Mouse (Mus musculus): Measurements from ENCODE around the gene Usp15.

Gene Usp15

DNA sequence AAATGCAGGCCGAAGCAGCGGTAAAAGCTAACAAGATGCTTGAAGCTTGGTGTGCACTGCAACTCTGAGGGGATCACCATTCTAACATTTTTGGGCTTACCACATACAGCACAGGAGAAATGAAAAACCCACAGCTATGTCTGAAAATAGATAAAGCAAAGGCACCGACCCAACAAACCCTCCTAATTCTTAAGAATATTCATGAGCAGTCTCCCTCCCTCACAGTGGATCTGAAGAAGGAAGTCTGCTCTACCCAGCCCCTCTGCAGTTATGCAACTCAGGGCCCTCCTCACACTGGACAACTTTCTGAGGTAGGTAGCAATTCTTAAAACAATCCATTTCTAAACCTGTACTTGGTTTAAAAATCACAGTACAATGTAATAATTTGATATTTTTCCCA, 14.4 kb downstream of the Usp15 start:
- no peak for DNase-seq (ENCODE audit: extremely low read depth, low read depth)

DNA sequence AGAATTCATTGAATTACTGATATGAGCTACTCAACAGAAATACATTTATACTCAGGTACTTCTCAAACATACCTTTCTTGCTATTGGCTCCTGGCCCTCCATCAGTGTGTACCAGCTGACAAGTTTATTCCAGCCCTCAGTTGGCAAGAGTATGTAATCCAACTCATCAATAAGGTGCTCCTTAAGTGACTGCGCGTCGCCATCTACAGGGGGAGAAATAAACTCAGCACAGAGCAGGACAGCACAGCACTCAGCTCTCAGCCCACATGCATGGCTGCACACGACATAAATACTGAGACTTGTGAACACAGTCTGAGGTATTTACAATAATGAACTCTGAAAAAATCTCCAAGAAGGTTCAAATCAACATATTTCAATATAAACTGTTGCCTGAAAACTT, 21.0 kb downstream of the Usp15 start:
- DNase-seq (ENCODE audit: extremely low read depth, low read depth) = no peak

GRCm38 (mm10) chr10:123170898-123171297, 25.9 kb downstream of the Usp15 start:
- no peak for DNase-seq (ENCODE audit: extremely low read depth, low read depth)

DNA sequence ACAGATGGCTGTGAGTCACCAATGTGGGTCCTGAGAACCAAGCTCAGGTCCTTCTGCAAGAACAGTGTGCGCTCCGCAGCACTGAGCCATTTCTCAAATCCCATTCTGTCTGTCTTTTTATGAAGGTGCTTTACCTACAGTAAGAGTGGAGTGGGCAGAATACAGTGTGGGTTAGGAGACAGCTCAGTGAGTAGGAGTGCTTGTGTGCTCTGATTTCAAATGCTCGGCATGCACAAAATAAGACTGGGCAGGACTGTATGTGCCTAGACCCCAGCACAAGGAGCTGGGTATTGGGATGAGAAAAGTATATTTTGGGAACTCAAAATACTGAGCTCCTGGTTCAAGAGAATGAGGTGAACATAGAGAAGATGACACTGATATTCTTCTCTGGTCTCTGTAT, 31.3 kb downstream of the Usp15 start:
- no peak for DNase-seq (ENCODE audit: extremely low read depth, low read depth)

- DNase-seq (ENCODE audit: extremely low read depth, low read depth) = no peak
These were observed 36.3 kb downstream of the Usp15 start for GRCm38 (mm10) chr10:123160508-123160907.

- DNase-seq (ENCODE audit: extremely low read depth, low read depth) = no peak
These were observed 37.5 kb downstream of the Usp15 start for GRCm38 (mm10) chr10:123159316-123159715.

GRCm38 (mm10) chr10:123156392-123156791, 40.4 kb downstream of the Usp15 start:
- no peak for DNase-seq (ENCODE audit: extremely low read depth, low read depth)

DNA sequence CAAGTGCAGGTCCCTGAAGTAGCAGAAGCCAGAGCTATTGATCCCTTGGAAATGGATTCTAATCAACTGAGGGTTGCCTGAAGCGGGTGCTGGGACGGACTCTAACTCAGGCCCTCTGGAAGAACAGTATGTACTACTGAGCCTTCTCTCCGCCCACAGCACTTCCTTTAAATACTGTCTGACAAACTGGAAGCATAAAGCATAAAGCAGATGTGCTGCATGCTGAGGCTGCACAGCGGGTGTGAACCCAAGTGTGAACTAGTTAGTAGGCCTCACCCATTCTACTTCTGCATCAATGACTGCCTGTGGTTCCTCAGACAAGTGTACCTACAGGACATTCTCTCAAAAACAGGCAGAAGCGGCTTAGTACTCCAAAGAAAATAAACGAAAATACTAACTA, 41.0 kb downstream of the Usp15 start:
- DNase-seq (ENCODE audit: extremely low read depth, low read depth) = no peak

GRCm38 (mm10) chr10:123153321-123153720, 43.5 kb downstream of the Usp15 start:
- no peak for DNase-seq (ENCODE audit: extremely low read depth, low read depth)

DNA sequence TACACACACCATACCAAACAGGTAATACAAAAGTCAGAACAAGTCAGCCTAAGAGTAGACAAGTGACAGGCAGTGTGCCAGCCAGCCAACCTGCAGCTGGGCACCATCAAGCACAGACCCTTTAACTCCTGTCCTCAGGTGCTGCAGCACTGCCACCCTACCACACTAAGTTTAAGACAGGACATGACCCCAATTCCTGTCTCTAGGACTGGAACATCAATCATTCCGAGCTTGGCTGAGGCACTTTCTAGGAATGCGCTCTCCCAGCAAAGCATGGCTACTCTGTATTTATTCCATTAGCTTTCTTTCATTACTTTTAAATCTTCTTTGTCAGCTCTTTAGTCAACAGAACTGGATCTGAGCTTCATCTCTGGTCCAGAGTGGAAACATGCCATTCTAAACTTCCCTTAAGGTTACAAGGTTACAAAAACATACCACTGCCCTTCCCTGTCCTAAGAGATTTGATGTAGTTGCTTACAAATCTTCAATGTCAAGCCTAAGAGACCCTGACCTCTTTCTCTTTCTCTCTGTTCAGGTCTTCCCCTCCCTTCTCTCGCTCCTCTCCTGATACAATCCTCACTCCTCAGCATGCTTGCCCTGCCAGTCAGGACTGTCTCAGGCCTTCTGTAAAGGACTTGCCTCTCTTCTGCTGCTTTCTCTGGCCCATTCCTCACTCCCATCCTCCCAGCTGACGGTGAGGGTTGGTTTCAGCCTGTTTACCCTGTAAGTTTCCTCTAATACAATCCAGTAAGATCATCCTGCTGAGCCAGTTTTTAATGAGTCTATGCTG, 48.6 kb downstream of the Usp15 start:
- DNase-seq (ENCODE audit: extremely low read depth, low read depth) = no peak

GRCm38 (mm10) chr10:123147180-123147579, 49.6 kb downstream of the Usp15 start:
- DNase-seq (ENCODE audit: extremely low read depth, low read depth) = no peak

- DNase-seq (ENCODE audit: extremely low read depth, low read depth) = no peak
These were observed 50.4 kb downstream of the Usp15 start for GRCm38 (mm10) chr10:123146349-123146748.

- DNase-seq (ENCODE audit: extremely low read depth, low read depth) = no peak
These were observed 52.5 kb downstream of the Usp15 start for GRCm38 (mm10) chr10:123144256-123144655.

DNA sequence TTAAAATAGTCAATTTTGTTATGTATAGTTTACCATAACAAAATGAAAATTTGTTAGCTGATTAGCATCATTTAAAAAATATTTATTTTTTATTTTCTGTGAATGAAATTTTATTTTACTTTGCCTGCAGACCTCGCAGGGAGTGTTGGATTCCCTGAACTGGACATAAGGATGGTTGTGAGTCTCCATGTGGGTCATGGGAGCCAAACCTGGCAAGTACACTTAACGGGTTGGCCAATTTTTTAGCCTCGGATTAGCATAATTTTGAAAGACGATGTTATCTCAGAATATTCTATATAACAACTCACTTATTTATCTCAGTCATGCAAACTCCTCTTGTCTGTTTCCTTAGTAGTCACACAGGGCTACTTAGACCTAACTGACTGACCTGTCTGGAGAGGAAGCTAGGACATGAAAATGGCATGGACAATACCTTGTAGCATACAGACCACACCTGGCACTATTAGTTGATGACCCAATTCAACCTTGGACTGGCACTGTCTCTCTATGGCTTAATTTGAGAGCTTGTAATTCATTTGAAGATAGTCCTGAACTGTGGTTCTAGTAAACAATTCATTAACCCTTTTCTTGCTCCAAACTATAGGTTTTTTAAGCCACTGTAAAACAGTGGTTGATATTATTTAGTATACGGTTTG, 54.3 kb downstream of the Usp15 start:
- DNase-seq (ENCODE audit: extremely low read depth, low read depth) = no peak

- DNase-seq (ENCODE audit: extremely low read depth, low read depth) = no peak
These were observed 61.0 kb downstream of the Usp15 start for GRCm38 (mm10) chr10:123135818-123136217.

DNA sequence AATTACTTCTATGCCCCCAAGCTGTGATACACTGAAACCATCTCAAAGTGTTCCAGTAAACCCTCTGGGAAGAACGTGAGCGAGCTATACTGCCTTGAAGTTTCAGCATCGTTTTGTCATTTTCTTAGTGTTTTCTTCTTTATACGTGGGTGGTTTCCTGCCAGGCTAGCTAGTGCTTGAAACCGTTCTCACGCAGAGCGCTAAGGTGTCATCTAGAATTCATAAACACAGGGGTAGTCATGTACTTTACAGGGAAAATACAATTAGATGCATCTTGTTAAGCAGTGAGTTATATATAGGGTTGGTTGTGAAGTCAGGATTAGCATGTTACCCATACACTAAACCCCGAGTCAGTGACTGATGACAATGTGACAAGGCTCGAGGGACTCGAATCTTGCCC, 65.3 kb downstream of the Usp15 start:
- DNase-seq (ENCODE audit: extremely low read depth, low read depth) = no peak

- no peak for DNase-seq (ENCODE audit: extremely low read depth, low read depth)
These were observed 76.0 kb downstream of the Usp15 start for GRCm38 (mm10) chr10:123120666-123121392.

DNA sequence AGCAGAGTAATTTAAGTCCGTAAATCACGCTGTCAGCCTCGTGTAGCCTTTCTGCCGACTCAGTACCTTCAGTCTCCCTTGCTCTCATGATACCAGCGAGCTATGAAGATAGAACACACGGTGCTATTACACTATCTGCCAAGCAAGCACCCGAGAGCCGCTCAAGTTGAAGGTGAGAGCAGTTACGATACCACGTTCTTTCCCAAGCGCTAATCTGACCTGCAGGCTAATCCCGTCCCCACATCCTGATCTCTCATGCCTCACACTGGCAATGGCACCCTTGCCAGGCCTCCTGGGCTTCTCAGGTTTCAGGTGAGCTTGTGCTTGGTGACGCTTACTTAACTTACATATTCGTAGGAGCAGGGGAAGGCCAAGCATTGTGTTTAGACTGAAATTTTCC, 79.9 kb downstream of the Usp15 start:
- no peak for DNase-seq (ENCODE audit: extremely low read depth, low read depth)

DNA sequence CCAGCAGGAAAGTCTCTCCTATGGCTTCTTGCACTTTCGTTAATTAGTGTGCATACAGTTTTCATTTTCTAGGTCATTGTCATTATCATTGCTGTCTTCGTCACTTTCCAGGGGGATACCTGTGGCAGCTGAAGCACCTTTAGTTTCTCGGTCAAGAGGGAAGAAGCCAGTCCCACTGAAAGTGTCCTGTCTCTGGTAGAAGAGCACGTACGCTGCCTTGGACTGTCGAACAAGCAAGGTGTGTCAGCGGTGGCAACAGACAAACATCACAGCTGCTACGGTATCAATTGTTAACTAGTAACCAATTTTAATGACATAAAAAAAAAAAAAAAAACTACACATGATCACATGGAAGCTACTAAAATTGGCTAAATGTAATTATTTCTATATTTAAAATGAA, 83.3 kb downstream of the Usp15 start:
- no peak for DNase-seq (ENCODE audit: extremely low read depth, low read depth)

GRCm38 (mm10) chr10:123112787-123113168, 84.0 kb downstream of the Usp15 start:
- no peak for DNase-seq (ENCODE audit: extremely low read depth, low read depth)

DNA sequence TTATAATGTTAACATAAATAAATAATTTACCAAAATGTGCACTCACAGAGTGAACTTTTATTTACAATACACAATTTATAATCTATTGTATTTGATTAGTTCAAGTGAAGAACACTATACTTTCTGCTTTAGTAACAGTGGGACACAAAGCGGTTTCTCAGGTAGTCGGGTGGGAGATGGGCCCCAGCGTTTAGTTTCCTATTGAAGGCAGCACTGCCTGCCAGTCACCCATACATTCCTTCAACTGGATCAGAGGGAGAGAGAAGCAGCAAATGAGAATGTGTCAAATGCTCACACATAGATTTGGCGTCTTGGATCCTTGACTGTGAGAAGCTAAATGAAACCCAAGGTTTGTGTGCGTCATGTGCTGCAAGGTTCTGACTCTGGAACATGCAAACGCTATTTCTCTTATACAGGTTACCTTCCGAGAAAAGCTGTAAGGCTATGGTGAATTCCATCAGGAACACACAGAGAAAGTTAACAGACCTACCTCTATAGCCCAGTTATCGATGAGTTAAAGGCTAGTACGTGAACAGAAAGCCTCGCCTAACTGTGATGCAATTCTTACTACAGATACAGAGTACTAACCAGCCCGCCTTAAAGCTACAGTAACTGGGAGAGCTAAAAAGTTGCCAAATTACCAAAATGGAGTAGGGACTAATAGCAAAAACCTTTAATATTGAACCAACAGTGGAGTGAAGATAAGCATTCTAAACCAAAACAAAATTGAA, 84.6 kb downstream of the Usp15 start:
- DNase-seq (ENCODE audit: extremely low read depth, low read depth) = no peak

DNA sequence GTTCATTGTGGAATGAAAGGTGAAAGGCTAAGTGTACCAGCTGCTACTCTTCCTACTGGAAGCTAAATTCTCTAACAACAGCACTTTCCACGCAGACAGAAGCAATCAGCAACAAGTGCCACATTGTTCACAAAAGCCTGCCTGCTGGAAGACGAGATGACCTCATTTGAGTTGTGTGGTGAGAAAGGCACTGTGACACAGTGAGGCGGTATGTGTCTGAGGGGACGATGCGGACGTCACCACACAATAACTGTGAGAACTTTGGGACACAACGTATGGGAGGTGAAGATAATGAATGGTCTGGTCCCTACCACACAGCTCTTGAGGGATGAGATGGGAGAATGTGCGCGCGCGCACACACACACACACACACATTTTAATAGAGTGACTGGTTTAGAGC, 86.2 kb downstream of the Usp15 start:
- DNase-seq (ENCODE audit: extremely low read depth, low read depth) = no peak
